Mouse (Mus musculus) brain, embryonic 18.5 days (tissue): ENCODE results near the gene Eif1ad.
"Not testable (repeated sequence)": the region's sequence is repeated elsewhere in the genome, so short reads cannot be mapped to it uniquely, and the experiment has no call there.

Experiments used
- DNase-seq: peaks from one replicate; pipeline ENCODE4 v3.0.0-alpha.2; 2012; ENCODE audit warnings: low read depth, low spot score

Gene Eif1ad

DNA sequence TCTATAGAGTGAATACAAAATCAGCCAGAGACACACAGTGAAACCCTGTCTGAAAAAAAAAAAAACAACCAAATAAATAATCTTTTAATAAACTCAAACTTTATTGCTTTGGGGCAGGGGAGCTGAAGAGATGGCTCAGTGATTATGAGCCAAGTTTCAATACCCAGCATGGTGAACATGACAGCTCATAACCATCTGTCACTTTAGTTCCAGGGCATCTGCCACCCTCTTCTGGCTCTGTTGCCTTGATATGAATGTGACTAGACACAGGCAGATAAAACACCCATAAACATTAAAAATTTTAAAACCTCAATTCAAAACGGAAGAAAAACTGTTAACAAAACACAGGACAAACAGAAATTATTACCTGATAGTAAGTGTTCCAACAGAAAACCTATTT is 10.9 kb downstream of the Eif1ad start:
- DNase-seq: no peak

DNA sequence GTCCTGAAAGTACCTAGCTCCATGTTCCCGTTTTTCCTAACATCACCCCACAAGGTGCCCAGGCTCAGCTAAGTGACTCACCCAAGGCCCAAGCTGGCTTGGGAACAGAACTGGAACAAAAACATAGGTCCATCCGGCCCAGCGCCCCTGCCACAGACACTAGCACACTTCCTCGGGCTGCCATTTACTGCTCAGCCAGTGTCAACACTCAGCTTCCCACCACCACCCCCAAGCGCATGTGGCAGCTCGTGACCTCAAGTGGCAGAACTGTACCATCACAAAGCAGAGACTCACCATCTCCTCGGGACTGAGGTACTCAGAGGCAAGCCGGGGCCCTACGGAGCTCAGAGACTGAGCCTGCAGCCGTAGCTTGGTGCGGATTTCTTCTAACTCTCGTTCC is 16.8 kb downstream of the Eif1ad start:
- DNase-seq: no peak

DNA sequence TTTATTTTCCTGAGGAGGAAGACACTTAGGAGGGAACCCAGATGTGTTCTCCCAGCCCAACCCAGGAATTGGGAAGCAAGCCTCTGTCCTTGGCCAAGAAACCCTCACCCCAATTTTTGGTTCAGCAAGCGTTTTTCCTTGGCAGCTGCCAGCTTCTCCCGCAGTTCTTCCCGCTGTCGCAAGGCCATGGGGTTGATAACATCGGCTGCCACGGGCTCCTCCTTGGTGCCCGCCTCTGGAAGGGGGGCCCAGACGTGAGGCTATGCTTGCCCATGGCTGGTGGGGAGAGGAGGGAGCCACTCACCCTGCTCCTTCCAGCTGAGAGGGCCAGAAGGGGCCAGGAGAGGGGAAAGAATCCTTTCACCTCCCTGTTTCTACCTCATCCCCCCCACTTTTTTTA is 18.2 kb downstream of the Eif1ad start:
- no peak for DNase-seq

- no peak for DNase-seq
These were observed 21.5 kb downstream of the Eif1ad start for GRCm38 (mm10) chr19:5388011-5388441.

DNA sequence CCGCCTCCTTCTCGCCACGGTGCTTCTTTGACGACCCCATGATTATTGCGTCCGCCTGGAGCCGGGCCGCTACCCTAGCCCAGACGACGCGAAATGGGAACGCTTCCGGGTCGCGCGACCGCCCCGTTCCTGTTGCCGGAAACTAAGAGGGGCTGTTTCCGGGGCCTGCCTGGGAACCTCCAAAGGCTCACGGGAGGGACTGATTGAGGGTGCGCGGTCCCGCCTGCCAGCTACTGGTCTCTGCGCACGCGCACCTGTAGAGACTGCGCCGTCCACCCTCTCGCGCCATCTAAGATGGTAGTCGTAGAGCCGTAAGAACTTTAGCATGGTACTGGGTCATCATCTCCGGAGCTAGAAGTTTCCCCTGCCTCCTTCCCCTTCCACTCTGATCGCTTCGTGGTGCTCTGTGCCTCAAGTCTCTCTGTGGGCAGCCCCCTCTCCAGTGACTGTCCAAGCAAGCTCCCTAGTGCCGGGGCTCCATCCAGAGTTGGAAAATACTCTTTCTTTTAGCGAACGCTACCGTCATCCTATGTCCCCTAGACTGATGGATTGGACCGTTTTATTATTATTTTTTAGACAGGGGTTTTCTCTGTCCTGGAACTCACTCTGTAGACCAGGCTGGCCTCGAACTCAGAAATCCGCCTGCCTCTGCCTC is 22.2 kb downstream of the Eif1ad start, which contains the start of gene Sart1:
Sart1 (minus strand) TSS at position 116 of the 655 bp plus-strand sequence.
- DNase-seq: peak; percentile 93

GRCm38 (mm10) chr19:5389647-5390046 is 23.1 kb downstream of the Eif1ad start:
- no peak for DNase-seq

- DNase-seq: no peak
These were observed 23.9 kb downstream of the Eif1ad start for GRCm38 (mm10) chr19:5390416-5390815.

- DNase-seq: no peak
These were observed 26.4 kb downstream of the Eif1ad start for GRCm38 (mm10) chr19:5392892-5393291.

DNA sequence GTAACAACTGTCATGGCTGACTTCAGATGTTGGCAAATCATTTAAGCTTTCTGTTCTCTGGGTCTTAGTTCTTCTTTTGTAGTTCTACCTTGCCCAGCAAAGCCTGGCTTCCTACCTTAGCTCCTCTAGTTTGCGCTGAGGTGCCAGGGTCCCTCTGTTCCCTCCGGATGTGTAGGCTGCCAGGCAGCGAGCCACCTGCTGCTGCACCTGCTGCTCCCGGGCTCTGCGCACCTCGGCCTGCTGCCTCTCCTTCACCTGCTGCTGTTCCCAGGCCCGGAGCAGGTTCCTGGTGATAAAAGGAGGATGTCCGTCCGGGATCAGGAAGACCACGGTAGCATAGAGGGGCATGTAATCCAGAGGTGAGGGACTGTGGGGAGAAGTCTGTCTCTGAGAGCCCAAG is 27.6 kb downstream of the Eif1ad start:
- no peak for DNase-seq

- DNase-seq: no peak
These were observed 28.8 kb downstream of the Eif1ad start for GRCm38 (mm10) chr19:5395371-5395770.

GRCm38 (mm10) chr19:5401073-5401472 is 34.5 kb downstream of the Eif1ad start:
- not testable (repeated sequence) for DNase-seq

DNA sequence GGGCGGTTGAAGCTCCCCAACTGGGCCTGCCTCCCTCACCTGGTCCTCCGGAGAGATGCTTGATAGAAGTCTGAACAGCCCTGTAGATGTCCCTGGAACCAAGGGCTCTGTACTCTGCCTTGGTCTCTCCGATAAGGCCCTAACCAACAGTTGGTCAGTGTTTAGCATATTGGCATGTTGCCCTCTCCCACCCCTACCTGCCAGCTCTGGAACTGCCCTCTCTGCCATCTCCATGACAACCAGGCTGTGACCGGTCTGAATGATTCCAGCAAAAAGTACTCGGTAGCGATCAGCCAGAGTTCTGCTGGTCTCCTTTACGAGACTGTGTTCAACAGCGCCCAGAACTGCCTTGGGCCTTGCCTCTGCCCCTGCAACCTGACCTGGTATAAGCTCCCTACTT is 35.8 kb downstream of the Eif1ad start, which contains the start of gene Tsga10ip:
Tsga10ip (minus strand) TSS at position 234 of the 400 bp plus-strand sequence.
- DNase-seq: no peak

DNA sequence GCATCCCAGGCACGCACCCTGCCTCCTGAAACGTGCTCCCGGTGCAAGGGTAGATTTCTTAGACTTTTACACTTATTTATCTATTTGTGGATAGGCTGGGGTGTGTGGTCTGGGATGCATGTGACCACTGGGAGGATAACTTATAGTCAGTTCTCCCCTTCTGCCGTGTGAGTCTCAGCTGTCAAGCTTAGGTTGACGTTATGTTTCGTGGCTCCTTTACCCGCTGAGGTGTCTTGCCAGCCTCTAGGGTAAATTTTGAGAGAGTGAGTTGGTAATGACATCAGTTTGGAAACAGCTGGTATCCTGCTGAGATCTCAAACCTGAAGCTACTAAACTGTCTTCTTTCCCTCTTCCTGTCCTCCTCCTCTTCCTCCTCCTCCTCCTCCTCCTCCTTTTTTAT is 39.4 kb downstream of the Eif1ad start:
- DNase-seq: no peak

DNA sequence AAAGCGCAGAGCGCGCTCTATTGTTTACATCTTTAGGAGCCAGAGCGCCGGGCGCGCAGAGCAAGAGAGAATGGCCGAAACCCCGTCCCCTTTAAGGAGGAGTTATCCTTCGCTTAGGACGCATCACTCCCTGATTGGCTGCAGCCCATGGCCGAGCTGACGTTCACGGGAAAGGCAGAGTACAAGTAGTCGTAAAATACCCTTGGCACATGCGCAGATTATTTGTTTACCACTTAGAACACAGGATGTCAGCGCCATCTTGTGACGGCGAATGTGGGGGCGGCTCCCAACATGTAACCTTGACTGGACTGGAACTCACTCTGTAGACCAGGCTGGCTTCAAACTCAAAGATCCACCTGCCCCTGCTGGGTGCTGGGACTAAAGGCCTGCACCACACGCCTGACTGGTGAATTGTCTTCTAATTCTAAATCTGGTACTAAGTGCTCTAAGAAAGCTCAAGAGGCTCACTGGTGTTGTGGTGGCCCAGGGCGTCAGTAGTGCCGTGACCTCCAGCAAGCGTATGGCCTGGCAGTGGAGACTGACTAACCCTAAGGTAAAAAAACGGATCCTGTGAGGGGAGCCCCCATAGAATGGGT is 40.1 kb downstream of the Eif1ad start:
- not testable (repeated sequence) for DNase-seq

DNA sequence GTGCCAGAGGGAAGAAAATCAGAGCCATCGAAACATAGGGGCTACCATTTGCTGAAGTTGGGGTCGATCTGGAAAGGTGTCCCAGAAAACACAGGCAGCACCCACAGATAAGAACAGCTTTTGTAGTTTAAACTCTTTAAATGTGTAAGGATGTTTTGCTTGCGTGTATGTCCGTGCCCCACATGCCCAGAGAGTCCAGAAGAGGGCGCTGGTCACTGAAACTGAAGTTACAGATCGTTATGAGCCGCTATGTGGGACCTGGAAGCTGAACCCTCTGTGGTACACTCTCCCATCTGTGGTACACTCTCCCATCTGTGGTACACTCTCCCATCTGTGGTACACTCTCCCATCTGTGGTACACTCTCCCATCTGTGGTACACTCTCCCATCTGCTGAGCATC is 40.6 kb downstream of the Eif1ad start:
- no peak for DNase-seq

GRCm38 (mm10) chr19:5408057-5409001 is 41.8 kb downstream of the Eif1ad start:
- no peak for DNase-seq

DNA sequence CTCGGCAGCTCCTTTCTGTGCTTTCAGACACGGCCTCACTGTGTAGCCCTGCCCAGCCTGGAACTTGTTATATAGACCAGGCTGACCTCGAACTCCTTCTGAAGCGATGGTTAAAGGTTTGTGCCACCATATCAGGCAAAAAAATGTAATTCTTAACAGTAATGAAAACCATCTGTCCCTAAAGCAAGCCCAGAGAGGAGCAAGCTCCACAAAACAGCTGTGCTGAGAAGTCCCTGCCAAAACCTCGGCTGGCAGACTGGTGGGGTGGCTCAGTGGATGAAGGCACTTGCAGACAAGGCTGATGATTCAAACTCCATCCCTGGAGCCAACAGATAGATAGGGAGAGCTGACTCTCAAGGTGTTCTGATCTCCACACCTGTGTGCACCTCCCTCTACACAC is 42.5 kb downstream of the Eif1ad start:
- DNase-seq: no peak

GRCm38 (mm10) chr19:5410641-5411040 is 44.1 kb downstream of the Eif1ad start:
- DNase-seq: no peak

- DNase-seq: no peak
These were observed 45.4 kb downstream of the Eif1ad start for GRCm38 (mm10) chr19:5411961-5412360.

- DNase-seq: no peak
These were observed 47.3 kb downstream of the Eif1ad start for GRCm38 (mm10) chr19:5413840-5414239.

- no peak for DNase-seq
These were observed 48.0 kb downstream of the Eif1ad start for GRCm38 (mm10) chr19:5414534-5414957.
